14 mouse cellular contexts compared by ENCODE assay signal in genomic region chr13:99212976-99213375, GRCm38 (mm10). TPM values are rescaled to one million over a fixed set of nuclear protein-coding genes. Genes with fewer than 3 reads are reported as not detected.
"Had no signal": no experiment of that assay in that cellular context is flagged by ENCODE, and none has a peak within 500 bp of the region (broad histone marks: within the 10 kb centered on the region; RNA-seq: fewer than 3 reads in every experiment).

No protein-coding gene starts in this region.

- H3K4me3 ChIP-seq: left cerebral cortex, adult 2 months; limb, embryonic 10.5 days; liver, embryonic 15.5 days; neural tube, embryonic 12.5 days had no signal

- ATAC-seq: lung, postnatal 0 days had no signal

- H3K4me1 ChIP-seq: limb, embryonic 10.5 days; liver, embryonic 15.5 days; neural tube, embryonic 12.5 days had no signal

- H3K9me3 ChIP-seq: limb, embryonic 10.5 days; liver, embryonic 15.5 days; neural tube, embryonic 12.5 days had no signal

- H3K9ac ChIP-seq: liver, embryonic 15.5 days; neural tube, embryonic 12.5 days had no signal

- H3K27ac ChIP-seq: left cerebral cortex, adult 2 months; limb, embryonic 10.5 days; liver, embryonic 15.5 days; neural tube, embryonic 12.5 days; stomach, postnatal 0 days had no signal

- H3K4me2 ChIP-seq: liver, embryonic 11.5 days; liver, embryonic 15.5 days; neural tube, embryonic 12.5 days had no signal

- H3K36me3 ChIP-seq: limb, embryonic 10.5 days; liver, embryonic 15.5 days; neural tube, embryonic 12.5 days had no signal

- DNase-seq: kidney, postnatal 10 days; kidney, postnatal 4 days; lung, adult 2 months; lung, postnatal 36 days; midbrain, embryonic 14.5 days; thymus, postnatal 4 days had no signal

- H3K27me3 ChIP-seq: liver, embryonic 15.5 days; neural tube, embryonic 12.5 days had no signal

RNA-seq across cellular contexts. Expression of gene Zfp366, which starts 28.4 kb away (rescaled TPM):
- total RNA-seq: monocyte, adult 5-6 weeks had no signal
